Mouse (Mus musculus): Measurements from ENCODE around the gene Syngr1. TPM values are rescaled to one million over a fixed set of nuclear protein-coding genes. Genes with fewer than 3 reads are reported as not detected.

The Syngr1 gene
- total RNA-seq, 1 experiment from 2014 or later = 0.89 TPM

Other genes with a start within 250 kb of the Syngr1 start
- gene Apobec3, start 199.7 kb upstream of the Syngr1 start, total RNA-seq (2017) = 189 and 226 TPM in 2 replicates
- gene Cbx7, start 120.2 kb upstream of the Syngr1 start, total RNA-seq (2017) = 12.6 TPM in 2 replicates
- gene Pdgfb, start 76.4 kb upstream of the Syngr1 start, total RNA-seq (2017) = 0.84 and 2.2 TPM in 2 replicates
- gene Rpl3, start 534 bp downstream of the Syngr1 start, total RNA-seq (2017) = 3,283 and 3,286 TPM in 2 replicates
- gene Tab1, start 41.8 kb downstream of the Syngr1 start, total RNA-seq (2017) = 17.1 TPM in 2 replicates
- gene Mgat3, start 82.4 kb downstream of the Syngr1 start, total RNA-seq (2017) = not detected in 2 replicates
- gene Mief1, start 142.7 kb downstream of the Syngr1 start, total RNA-seq (2017) = 25.9 and 28.0 TPM in 2 replicates
- not detected in 2 replicates for gene AC140267.1, start 144.5 kb downstream of the Syngr1 start, total RNA-seq (2017)
- 332 and 415 TPM in 2 replicates for gene Atf4, start 163.8 kb downstream of the Syngr1 start, total RNA-seq (2017)
- 22.0 and 48.2 TPM in 2 replicates for gene Rps19bp1, start 173.0 kb downstream of the Syngr1 start, total RNA-seq (2017)
- gene Cacna1i, start 195.9 kb downstream of the Syngr1 start, total RNA-seq (2017) = not detected in 2 replicates

Measured in hematopoietic stem cell, adult 5-6 weeks (primary cell).